Comparison of ENCODE assay signal across 14 mouse cellular contexts in the genomic region with DNA sequence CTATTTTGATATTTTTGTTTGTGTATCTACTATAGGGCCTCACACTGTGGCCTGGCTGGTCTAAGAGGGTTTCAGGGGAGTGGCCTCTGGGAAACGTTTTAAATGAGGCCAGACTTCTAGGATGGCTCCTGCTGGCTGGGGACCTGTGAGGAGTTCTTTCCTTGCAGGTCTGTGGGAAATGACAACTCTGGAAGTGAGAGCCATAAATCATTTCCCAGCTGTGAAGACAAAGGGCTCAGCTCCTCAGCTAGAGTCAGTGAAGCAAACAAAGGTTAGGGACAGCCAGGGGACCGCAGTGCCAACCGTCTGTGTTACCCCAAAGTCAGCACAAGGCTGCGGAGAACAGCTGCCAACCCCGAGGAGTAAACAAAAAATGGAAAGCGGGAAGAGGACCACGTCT.
DNase-seq lines count a peak whose midpoint lies in the region; ATAC-seq and TF ChIP-seq lines count a peak whose summit lies in the region.
"Had no signal": no experiment of that assay in that cellular context is flagged by ENCODE, and none has a peak within 500 bp of the region (broad histone marks: within the 10 kb centered on the region; RNA-seq: fewer than 3 reads in every experiment).

No protein-coding gene starts in this region.

- peak overlapping the region; percentile 68 for H3K27ac ChIP-seq in cerebellum, adult 2 months (ENCODE audit: insufficient read depth, low read length)
- H3K27ac ChIP-seq in kidney, postnatal 0 days: no peak overlapping the region
- H3K27ac ChIP-seq in kidney, adult 2 months (ENCODE audit: insufficient read depth, low read depth, low read length): no peak overlapping the region
- peak overlapping the region; percentile 79 for H3K27ac ChIP-seq in hindbrain, embryonic 12.5 days
- H3K27ac ChIP-seq: layer of hippocampus, adult 2 months; midbrain, embryonic 12.5 days had no signal

- no peak overlapping the region for H3K9ac ChIP-seq in kidney, postnatal 0 days (ENCODE audit: low read depth, low read length)
- no peak overlapping the region for H3K9ac ChIP-seq in hindbrain, embryonic 12.5 days
- H3K9ac ChIP-seq: midbrain, embryonic 12.5 days had no signal

- peaks cover 41% of the 10 kb centered on the region for H3K4me1 ChIP-seq in cerebellum, adult 2 months (ENCODE audit: control insufficient read depth, insufficient read depth, low read length)
- 0 out of 2 replicates have a peak, but pooled peaks cover 3% of the 10 kb centered on the region for H3K4me1 ChIP-seq in kidney, postnatal 0 days (replicated peaks; ENCODE audit: insufficient read depth, low read length)
- no peaks in the 10 kb centered on the region for H3K4me1 ChIP-seq in kidney, adult 2 months (ENCODE audit: control insufficient read depth, insufficient read depth, low read length)
- H3K4me1 ChIP-seq in hindbrain, embryonic 12.5 days: peaks cover 13% of the 10 kb centered on the region

- 0 out of 2 replicates have a peak, but pooled peaks have one; percentile 21 for ATAC-seq in kidney, postnatal 0 days (replicated peaks; ENCODE audit: low FRiP score, low read depth)
- ATAC-seq in hindbrain, embryonic 12.5 days (ENCODE audit: low FRiP score): peak; percentile 52; the same call in 1 of the 2 replicates
- ATAC-seq: inflammation-experienced regulatory T-cells, adult 6 months had no signal

- H3K4me2 ChIP-seq in kidney, postnatal 0 days (ENCODE audit: low read length): no peak overlapping the region
- no peak overlapping the region for H3K4me2 ChIP-seq in hindbrain, embryonic 12.5 days (replicated peaks)
- H3K4me2 ChIP-seq: midbrain, embryonic 12.5 days had no signal

- H3K36me3 ChIP-seq in kidney, postnatal 0 days (ENCODE audit: insufficient read depth, low read length): no peaks in the 10 kb centered on the region
- no peaks in the 10 kb centered on the region for H3K36me3 ChIP-seq in kidney, adult 2 months (ENCODE audit: control insufficient read depth, insufficient read depth, low read length)
- H3K36me3 ChIP-seq in hindbrain, embryonic 12.5 days: no peaks in the 10 kb centered on the region
- H3K36me3 ChIP-seq: midbrain, embryonic 12.5 days had no signal

- no peak for TF ChIP-seq CTCF in cerebellum, adult 2 months (IDR thresholded peaks at IDR 0.05; ENCODE audit: borderline replicate concordance, insufficient read depth, low read depth, low read length)
- TF ChIP-seq CTCF in kidney, postnatal 0 days (IDR thresholded peaks at IDR 0.05; ENCODE audit: low read depth): no peak
- no peak for TF ChIP-seq CTCF in kidney, adult 2 months (conservative IDR thresholded peaks at IDR 0.05; ENCODE audit: insufficient read depth, insufficient read length, low read depth, low read length)

- DNase-seq in cerebellum, adult 2 months: no peak
- DNase-seq in cerebellum, postnatal 14 days: no peak
- DNase-seq in kidney, postnatal 0 days (ENCODE audit: low spot score): peak; percentile 60
- DNase-seq in kidney, adult 2 months: no peak
- DNase-seq in mesoderm, embryonic 11.5 days (ENCODE audit: low read depth, low spot score): peak; percentile 76
- no peak for DNase-seq in adrenal gland, postnatal 10 days
- no peak for DNase-seq in ovary, postnatal 14 days (ENCODE audit: low spot score)
- DNase-seq: adrenal gland, adult 8-10 months; left cerebral cortex, postnatal 4 days had no signal

- no peak for TF ChIP-seq POLR2A in cerebellum, adult 2 months (IDR thresholded peaks at IDR 0.05; ENCODE audit: borderline replicate concordance, insufficient read depth, low read length)
- no peak for TF ChIP-seq POLR2A in kidney, adult 2 months (IDR thresholded peaks at IDR 0.05; ENCODE audit: low read depth, low read length)

- no peak overlapping the region for H3K4me3 ChIP-seq in cerebellum, adult 2 months (replicated peaks; ENCODE audit: insufficient read depth, low read depth, low read length)
- H3K4me3 ChIP-seq in kidney, postnatal 0 days (replicated peaks; ENCODE audit: low read depth, low read length): no peak overlapping the region
- H3K4me3 ChIP-seq in kidney, adult 2 months (ENCODE audit: insufficient read depth, low read depth, low read length): no peak overlapping the region
- no peak overlapping the region for H3K4me3 ChIP-seq in hindbrain, embryonic 12.5 days
- H3K4me3 ChIP-seq: erythroblast, embryonic 14.5 days; layer of hippocampus, adult 2 months; midbrain, embryonic 12.5 days had no signal

- no peaks in the 10 kb centered on the region for H3K9me3 ChIP-seq in kidney, postnatal 0 days (replicated peaks; ENCODE audit: low read length)
- no peaks in the 10 kb centered on the region for H3K9me3 ChIP-seq in hindbrain, embryonic 12.5 days (replicated peaks)
- H3K9me3 ChIP-seq: midbrain, embryonic 12.5 days had no signal

- H3K27me3 ChIP-seq in cerebellum, adult 2 months (ENCODE audit: control insufficient read depth, insufficient read depth, low read length): no peaks in the 10 kb centered on the region
- no peaks in the 10 kb centered on the region for H3K27me3 ChIP-seq in kidney, postnatal 0 days (ENCODE audit: insufficient read depth, low read length)
- H3K27me3 ChIP-seq in kidney, adult 2 months (replicated peaks; ENCODE audit: control insufficient read depth, insufficient read depth, low read length): no peaks in the 10 kb centered on the region
- H3K27me3 ChIP-seq in hindbrain, embryonic 12.5 days: 0 out of 2 replicates have a peak, but pooled peaks cover 4% of the 10 kb centered on the region

- 24% methylated on average over 7 of the region's 7 CpGs for WGBS in cerebellum, adult 2 months
- 16% methylated on average over 7 of the region's 7 CpGs for WGBS in kidney, postnatal 0 days
- 19% methylated on average over 7 of the region's 7 CpGs for WGBS in kidney, adult 2 months
- 23% methylated on average over 7 of the region's 7 CpGs for WGBS in hindbrain, embryonic 12.5 days

Comparison
In these comparisons a context has a peak if more than half of its experiments do, and no peak if none do; other contexts are left out.
1. DNase-seq: peak in kidney, postnatal 0 days (single experiment) and mesoderm, embryonic 11.5 days (single experiment); none in cerebellum, adult 2 months (0 of 2), cerebellum, postnatal 14 days (0 of 2), kidney, adult 2 months (single experiment), adrenal gland, postnatal 10 days (single experiment) and ovary, postnatal 14 days (single experiment).
2. H3K27ac ChIP-seq: peak in cerebellum, adult 2 months (single experiment) and hindbrain, embryonic 12.5 days (single experiment); none in kidney, postnatal 0 days (single experiment) and kidney, adult 2 months (single experiment).